Mouse (Mus musculus) thymus, postnatal 25 days (tissue): ENCODE results near the gene Bdnf.

ENCODE experiments used
- DNase-seq: peaks from one replicate; pipeline ENCODE4 v3.0.0; 2022

Bdnf gene

DNA sequence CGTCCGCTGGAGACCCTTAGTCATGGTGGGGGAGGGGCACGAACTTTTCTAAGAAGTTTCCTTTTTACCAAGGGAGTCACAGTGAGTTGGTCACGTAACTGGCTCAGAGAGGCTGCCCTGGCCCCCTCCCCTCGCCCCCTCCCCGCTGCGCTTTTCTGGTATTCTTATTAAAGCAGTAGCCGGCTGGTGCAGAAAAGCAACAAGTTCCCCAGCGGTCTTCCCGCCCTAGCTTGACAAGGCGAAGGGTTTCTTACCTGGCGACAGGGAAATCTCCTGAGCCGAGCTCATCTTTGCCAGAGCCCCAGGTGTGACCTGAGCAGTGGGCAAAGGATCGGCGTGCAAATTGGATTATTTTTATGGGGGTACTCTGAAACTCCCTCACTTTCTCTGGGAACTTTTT lies at the start of gene Bdnf:
TSS of gene Bdnf (plus strand) at position 169 of the 400 bp plus-strand sequence.
- DNase-seq: no peak

- no peak for DNase-seq
Measured at GRCm38 (mm10) chr2:109626864-109627263, 47.6 kb upstream of the Bdnf start.

GRCm38 (mm10) chr2:109673509-109674455 lies 718 bp upstream of the Bdnf start:
- no peak for DNase-seq

GRCm38 (mm10) chr2:109675051-109675450 lies 551 bp downstream of the Bdnf start:
- DNase-seq: no peak

- DNase-seq: no peak
Measured at GRCm38 (mm10) chr2:109675973-109676617, 1.6 kb downstream of the Bdnf start.

DNA sequence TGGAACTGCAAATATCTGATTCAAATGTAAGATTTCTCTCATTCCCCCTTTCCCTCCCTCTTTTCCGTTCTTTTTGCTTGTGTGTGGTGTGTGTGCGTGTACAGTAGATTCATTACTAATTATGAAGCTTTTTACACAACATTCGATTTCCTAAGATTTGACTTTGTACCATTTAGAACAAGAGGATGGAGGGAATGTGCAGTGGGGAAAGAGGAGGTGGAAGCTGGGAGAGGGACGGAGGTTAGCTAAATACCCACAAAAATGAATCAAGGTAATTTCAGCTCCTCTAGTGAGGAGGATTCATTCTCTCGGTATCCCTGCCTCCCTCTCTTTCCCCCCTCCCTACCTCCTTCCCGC lies 2.1 kb downstream of the Bdnf start:
- no peak for DNase-seq

- no peak for DNase-seq
Measured at GRCm38 (mm10) chr2:109677221-109678089, 3.0 kb downstream of the Bdnf start.

GRCm38 (mm10) chr2:109678090-109678409 lies 3.5 kb downstream of the Bdnf start:
- no peak for DNase-seq

DNA sequence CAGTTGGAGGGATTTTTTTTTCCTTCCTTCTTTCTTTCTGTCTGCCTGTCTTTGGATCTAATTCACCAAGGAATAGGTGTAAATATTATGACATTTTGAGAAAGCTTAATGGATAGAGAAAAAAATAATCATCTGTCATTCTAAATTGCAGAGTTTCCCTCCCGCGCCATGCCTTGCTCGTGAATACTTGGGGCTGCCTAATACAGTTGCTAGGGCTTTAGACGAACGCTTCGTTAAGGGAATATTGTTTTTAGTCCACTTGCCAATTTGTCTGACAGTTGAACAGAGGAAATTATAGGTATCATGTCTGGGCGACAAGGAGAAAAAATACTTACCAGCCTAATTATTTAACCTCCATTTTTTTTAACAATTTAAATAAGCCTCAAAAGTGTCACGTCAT lies 4.0 kb downstream of the Bdnf start:
- no peak for DNase-seq

DNA sequence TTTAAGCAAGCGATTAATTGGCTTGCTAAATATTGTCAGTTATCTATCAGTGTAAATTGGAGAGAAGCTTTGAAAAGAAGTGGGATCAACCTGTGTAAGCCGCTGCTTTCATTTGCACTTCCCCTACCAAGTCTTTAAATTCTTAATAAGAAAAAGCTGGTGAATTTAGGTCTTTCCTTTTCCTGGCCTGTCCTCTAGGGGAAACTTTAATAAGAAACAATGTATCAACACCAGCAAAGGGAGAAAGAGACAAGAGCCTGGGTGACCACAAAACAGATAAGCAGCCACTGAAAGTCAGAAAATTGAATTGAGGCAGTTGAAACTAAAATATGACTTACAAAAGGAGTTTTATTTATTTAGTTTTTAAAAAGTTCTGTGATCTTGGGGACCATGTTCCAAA lies 4.9 kb downstream of the Bdnf start:
- DNase-seq: no peak

DNA sequence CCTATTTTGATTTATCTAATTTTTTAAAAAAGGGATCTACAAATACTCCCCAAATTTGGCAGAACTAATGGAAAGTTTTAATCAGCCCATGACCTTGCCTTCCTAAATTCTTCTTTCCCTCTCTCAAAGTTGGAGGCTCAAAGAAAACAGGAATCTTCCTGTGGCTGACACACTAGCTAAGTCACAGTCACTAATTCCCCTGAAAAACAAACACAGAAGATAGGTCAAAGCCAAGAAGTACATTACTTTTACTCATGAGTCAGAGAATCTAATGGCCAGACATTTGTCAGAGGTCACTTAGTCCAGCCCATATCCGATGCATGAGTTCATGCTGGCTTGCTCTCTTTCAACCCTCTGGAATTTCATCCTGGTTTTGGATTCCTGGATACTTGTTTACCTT lies 6.6 kb downstream of the Bdnf start:
- DNase-seq: no peak

DNA sequence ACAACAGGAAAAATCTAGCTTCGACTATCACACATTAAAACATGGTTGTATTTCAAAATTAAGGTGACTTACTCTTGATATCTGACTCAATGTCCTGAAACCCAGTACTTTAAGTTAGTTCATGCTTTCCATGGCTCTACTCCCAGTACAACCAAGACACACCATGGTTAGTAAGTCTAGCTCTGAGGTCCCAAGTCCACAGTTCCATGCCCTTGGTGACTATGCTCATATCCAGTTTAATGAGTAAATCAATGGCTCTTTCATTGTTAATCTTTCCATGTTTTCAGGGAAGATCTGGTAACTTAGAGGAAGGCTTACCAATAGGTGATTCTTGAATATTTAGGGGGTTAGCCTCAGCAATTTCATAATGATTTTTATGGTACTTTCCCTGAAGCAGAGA lies 14.2 kb downstream of the Bdnf start:
- no peak for DNase-seq

DNA sequence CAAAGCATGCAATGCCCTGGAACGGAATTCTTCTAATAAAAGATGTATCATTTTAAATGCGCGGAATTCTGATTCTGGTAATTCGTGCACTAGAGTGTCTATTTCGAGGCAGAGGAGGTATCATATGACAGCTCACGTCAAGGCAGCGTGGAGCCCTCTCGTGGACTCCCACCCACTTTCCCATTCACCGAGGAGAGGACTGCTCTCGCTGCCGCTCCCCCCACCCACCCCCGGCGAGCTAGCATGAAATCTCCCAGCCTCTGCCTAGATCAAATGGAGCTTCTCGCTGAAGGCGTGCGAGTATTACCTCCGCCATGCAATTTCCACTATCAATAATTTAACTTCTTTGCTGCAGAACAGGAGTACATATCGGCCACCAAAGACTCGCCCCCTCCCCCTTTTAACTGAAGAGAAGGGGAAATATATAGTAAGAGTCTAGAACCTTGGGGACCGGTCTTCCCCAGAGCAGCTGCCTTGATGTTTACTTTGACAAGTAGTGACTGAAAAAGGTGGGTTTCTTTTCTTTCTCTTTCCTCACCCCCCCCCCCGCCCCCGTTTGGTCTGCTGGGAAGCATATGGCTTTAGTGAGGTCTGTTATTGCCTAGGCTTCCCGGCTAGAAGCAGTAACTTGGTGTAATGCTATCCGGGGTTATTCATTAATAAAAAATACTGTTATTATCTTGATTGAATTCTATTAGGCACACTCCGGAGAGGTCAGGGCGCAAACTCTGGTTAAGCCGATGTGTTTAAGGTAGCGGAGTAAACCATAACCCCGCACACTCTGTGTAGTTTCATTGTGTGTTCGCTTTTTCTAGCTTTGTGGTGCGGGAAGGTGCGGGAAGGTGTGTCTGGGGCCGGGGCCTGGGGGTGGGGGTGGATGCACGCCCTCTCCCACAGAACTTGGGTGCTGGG lies 18.0 kb downstream of the Bdnf start:
- DNase-seq: no peak

DNA sequence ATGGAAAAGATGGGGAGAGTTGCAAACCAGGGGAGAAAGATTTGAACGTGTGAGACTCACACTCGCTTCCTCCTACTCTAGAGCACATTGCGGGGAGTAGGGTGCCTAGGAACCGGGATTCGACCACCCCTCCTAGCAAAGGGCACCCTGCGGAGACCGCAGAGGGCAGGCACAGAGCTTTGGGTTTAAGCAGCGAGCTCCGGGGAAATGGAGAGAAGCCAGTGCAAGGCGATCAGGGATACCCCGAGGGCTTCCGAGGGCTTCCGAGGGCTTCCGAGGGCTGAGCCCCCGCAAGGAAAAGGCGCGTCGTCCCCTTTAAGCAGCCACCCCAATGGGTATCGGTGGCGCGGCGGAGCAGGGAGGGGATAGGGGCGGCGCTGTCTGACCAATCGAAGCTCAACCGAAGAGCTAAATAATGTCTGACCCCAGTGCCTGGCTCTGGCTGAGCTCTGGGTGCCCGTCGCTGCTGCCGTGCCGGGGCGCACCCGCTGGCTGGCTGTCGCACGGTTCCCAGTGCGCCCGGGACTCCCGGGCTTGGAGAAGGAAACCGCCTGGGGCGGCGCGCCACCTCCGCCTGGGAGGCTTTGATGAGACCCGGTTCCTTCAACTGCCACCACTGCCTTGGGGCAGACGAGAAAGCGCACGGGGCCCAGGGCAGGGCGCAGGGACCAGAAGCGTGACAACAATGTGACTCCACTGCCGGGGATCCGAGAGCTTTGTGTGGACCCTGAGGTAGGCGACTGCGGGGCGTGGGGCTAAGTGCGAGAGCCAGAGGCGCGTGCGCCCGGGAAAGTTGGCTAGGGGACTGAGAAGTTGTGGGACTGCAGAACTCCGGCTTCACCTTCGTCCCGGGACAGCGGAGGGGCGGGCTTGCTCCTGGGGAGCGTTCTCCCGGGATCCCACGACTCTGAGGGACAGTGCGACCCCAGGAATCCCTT lies 18.9 kb downstream of the Bdnf start:
- no peak for DNase-seq

GRCm38 (mm10) chr2:109694116-109694837 lies 19.8 kb downstream of the Bdnf start:
- DNase-seq: no peak

DNA sequence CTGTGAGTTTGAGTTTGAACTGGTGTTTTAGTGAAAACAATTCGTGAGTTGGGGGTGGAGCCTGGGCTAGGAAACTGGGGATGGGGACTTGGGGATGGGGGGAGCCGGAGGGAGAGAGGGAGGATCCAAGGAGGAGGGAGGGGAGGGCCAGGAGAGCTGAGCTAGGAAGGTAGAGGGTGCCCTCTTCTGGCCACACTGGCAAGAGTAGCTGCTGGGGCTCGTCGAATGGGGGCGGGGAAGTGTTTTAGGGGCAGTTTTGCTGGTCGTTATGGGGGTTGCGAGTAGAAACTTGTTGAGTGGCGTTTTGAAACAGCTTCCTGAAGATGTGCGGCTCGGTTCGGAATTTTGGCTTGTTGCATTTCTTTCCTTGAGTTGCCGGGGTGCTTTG lies 20.3 kb downstream of the Bdnf start:
- DNase-seq: no peak

GRCm38 (mm10) chr2:109697151-109697550 lies 22.7 kb downstream of the Bdnf start:
- no peak for DNase-seq

- DNase-seq: no peak
Measured at GRCm38 (mm10) chr2:109700291-109700690, 25.8 kb downstream of the Bdnf start.

DNA sequence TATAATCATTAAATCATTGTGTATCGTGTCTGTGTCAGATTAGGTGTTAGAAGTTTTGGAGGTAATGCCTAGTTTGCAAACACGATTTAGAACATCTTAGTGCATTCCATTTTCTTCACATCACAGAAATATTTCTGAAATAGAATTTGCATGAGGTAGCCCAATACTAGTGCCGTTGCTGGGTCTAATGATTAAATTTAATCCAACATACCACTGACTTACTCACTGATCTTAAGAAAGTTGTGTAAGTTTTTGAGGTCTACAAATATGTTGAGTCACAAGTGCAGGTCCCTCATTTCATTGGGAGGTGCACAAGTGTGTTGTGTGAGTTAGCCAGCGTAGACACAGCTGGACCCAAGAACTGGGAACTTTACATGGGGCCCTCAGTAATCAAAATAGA lies 29.1 kb downstream of the Bdnf start:
- no peak for DNase-seq

DNA sequence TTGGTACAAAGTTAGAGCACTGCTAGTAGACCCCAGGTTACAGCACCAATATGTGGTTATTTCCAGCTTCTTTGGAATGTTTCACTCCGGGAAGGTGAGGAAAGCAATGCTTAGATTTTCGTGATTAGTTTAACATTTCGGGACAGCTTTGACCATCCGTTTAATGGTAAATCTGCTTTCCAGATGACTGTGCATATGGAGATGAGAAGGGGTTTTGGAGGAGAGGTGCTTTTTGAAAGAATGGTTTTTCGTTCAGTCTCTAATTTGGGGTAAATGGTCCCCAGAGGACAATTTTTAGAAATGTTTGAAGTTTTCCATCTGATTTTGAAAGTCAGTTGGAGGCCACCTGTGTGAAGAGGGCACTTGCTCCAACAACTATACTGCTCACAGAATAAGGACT lies 29.6 kb downstream of the Bdnf start:
- DNase-seq: no peak

- no peak for DNase-seq
Measured at GRCm38 (mm10) chr2:109706524-109706923, 32.0 kb downstream of the Bdnf start.
